Mouse (Mus musculus) heart, adult 18-20 months (tissue): ENCODE data around the gene Pinlyp. TPM values are rescaled to one million over a fixed set of nuclear protein-coding genes. Genes with fewer than 3 reads are reported as not detected.

Source experiments
- total RNA-seq, 2 experiments: library from RNA; stranded (reverse); gene quantifications; 2 replicates each; pipeline ENCODE4 v1.2.3; 2021

Gene Pinlyp
- total RNA-seq, 2 experiments from 2014 or later: not detected

Other genes with a start within 250 kb of the Pinlyp start
- gene Zfp61, start 244.9 kb downstream of the Pinlyp start, total RNA-seq: 1 to 10 TPM; 2.2 to 2.6 TPM
- 1 to 10 TPM; 2.5 TPM for gene Zfp94, start 229.5 kb downstream of the Pinlyp start, total RNA-seq
- gene Tescl, start 212.2 kb downstream of the Pinlyp start, total RNA-seq: under 1 TPM in 1 of 2 experiments, not detected in 1; 0.32 TPM
- not detected for gene Lypd5, start 196.9 kb downstream of the Pinlyp start, total RNA-seq
- 1 to 10 TPM in 1 of 2 experiments, under 1 TPM in 1; 0.69 to 2.4 TPM for gene Kcnn4, start 175.9 kb downstream of the Pinlyp start, total RNA-seq
- 1 to 10 TPM; 6.6 to 8.4 TPM for gene Smg9, start 146.5 kb downstream of the Pinlyp start, total RNA-seq
- gene Irgc1, start 93.8 kb downstream of the Pinlyp start, total RNA-seq: not detected
- gene Plaur, start 83.6 kb downstream of the Pinlyp start, total RNA-seq: 1 to 10 TPM; 2.6 to 3.4 TPM
- gene Cadm4, start 64.1 kb downstream of the Pinlyp start, total RNA-seq: 10 to 100 TPM; 15.4 to 24.2 TPM
- 10 to 100 TPM; 13.3 to 20.8 TPM for gene Zfp428, start 39.1 kb downstream of the Pinlyp start, total RNA-seq
- gene AC161166.1, start 33.7 kb downstream of the Pinlyp start, total RNA-seq: not detected
- 10 to 100 TPM; 15.3 to 18.3 TPM for gene Irgq, start 15.4 kb downstream of the Pinlyp start, total RNA-seq
- 10 to 100 TPM; 21.7 to 23.9 TPM for gene Xrcc1, start 171 bp upstream of the Pinlyp start, total RNA-seq
- 10 to 100 TPM; 61.2 to 71.1 TPM for gene Ethe1, start 41.4 kb upstream of the Pinlyp start, total RNA-seq
- under 1 TPM in 1 of 2 experiments, not detected in 1; 0.13 TPM for gene Zfp575, start 41.5 kb upstream of the Pinlyp start, total RNA-seq
- under 1 TPM; 0.10 to 0.31 TPM for gene Phldb3, start 64.6 kb upstream of the Pinlyp start, total RNA-seq
- not detected for gene Lypd3, start 90.4 kb upstream of the Pinlyp start, total RNA-seq
- not detected for gene Tex101, start 130.6 kb upstream of the Pinlyp start, total RNA-seq
- not detected for gene BC049730, start 163.1 kb upstream of the Pinlyp start, total RNA-seq
- gene Gm4763, start 180.8 kb upstream of the Pinlyp start, total RNA-seq: not detected
- gene Cd177, start 214.2 kb upstream of the Pinlyp start, total RNA-seq: 1 to 10 TPM in 1 of 2 experiments, under 1 TPM in 1; 0.17 to 1.8 TPM
- not detected for gene Ceacam10, start 231.1 kb upstream of the Pinlyp start, total RNA-seq